Mouse (Mus musculus): ENCODE measurements around the gene Cnbd2.

DNA sequence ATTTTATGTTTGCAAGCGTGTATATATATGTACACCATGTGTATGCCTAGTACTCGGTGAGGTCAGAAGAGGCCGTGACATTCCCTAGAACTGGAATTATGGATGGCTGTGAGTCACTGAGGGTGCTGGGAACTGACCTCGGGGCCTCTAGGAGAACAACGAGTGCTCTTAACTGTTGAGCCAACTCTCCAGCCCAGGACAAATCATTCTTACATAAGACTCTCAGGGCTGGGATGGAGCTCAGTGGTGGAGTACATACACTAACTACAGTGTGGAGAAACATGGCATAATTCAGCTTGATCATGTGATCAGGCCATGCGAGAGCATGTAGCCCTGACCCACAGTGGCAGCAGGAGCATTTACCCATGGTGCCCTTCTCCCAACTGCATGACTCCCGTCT lies 85.9 kb downstream of the Cnbd2 start:
- TF ChIP-seq POLR2A (IDR thresholded peaks at IDR 0.05; ENCODE audit: control insufficient read depth, extremely low read depth, insufficient read depth, low read length, poor library complexity): no peak
- no peak for TF ChIP-seq CTCF (IDR thresholded peaks at IDR 0.05; ENCODE audit: borderline replicate concordance, control insufficient read depth, extremely low read depth, insufficient read depth, low read length, poor library complexity)
